Mouse (Mus musculus): ENCODE results near the gene Suclg2.
A peak's percentile ranks its signal among the peaks of the same experiment; 100 is the strongest.

DNA sequence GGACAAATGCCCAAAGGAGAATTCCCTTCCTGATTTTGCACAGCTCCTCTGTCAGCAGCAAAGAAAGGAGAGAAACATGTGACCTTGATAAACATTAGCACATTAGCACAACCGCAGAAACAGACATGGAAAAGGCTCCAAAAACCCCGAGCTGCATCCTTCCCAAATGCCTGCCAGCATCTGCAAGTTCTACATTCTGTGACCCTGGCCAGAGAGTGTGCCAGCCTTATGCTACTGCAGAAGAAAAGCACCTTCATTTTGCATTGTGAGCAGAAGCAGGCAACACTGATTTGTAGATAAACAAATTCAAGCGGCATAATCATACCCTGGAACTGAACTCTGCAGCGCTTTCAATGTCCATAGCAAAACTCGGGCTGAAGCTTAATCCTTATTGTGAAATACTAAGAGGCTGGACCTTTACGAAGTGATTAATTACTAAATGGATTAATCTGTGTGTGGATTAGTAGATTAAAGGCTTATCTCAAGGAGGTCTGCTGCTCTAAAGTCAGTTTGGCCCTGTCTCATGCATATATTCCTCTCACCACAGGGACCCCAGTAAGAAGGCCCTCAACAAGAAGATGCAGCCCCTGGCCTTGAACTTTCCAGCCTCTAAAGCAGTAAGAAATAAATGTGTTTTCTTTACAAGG, 43.4 kb downstream of the Suclg2 start:
- TF ChIP-seq CTCF (IDR thresholded peaks at IDR 0.05; ENCODE audit: low read depth) (no peak), EP300 (optimal IDR thresholded peaks at IDR 0.05) (peak; percentile 14)
